Mouse (Mus musculus): ENCODE measurements around the gene Tmem204.
"Not testable (repeated sequence)": the region's sequence is repeated elsewhere in the genome, so short reads cannot be mapped to it uniquely, and the experiment has no call there.

Tmem204 gene

DNA sequence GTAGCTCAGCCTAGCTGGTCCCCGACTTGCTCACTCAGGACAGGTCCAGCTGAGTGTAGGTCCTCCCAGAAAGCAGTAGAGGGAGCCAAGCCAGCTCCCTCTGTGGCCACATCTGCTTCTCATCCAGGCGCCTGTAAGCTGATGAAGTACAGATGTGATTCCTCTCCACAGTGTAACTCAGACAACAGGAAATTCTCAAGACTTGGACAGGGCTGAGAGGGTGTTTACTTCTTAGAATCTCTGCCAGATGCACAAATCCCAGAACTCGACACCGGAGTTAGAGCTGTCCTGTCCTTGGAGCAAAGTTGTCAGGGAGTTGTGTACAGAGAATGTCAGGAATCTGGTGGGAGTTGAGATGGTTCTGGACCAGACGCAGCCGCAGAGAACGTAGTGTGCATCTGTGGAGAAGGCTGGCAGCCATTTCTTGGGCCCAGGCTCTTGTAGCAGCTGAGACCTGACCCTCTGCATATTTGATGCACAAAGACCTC is at the start of gene Tmem204:
Gene Tmem204 (minus strand): TSS at position 148 of the 488 bp plus-strand sequence.
- peak; percentile 85 for DNase-seq (ENCODE audit: low spot score)

DNA sequence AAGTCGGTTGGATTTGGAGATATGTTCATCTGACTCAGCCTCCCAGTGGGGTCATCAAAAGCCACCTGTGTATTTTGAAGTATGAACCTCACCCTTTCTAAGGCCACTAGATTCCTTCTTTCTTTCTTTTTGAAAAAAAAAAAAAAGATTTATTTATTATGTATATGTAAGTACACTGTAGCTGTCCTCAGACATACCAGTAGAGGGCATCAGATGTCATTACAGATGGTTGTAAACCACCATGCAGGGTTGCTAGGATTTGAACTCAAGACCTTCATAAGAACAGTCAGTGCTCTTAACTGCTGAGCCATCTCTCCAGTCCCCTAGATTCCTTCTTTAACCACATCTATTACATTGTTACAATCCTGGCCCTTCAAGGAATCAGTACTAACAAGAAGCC is 46.7 kb upstream of the Tmem204 start:
- DNase-seq (ENCODE audit: low spot score), result no peak

DNA sequence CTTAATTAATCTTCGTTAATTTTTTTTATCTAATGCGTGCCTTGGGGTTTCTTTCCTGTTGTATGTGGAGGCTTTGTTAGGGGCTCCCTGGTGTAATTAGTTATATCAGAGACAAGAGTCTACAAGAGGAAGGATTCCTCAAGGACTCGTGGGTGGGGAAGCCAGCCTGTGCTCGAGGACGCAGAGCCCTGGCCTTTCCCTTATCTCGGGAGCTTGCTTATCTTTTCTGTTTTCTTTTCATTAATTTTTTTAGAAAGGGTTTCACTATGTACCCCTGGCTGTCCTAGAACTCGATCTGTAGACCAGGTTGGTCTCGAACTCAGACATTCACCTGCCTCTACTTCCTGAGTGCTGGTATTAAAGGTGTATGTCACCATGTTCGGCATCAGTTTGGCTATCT is 44.3 kb upstream of the Tmem204 start:
- DNase-seq (ENCODE audit: low spot score), result no peak

DNA sequence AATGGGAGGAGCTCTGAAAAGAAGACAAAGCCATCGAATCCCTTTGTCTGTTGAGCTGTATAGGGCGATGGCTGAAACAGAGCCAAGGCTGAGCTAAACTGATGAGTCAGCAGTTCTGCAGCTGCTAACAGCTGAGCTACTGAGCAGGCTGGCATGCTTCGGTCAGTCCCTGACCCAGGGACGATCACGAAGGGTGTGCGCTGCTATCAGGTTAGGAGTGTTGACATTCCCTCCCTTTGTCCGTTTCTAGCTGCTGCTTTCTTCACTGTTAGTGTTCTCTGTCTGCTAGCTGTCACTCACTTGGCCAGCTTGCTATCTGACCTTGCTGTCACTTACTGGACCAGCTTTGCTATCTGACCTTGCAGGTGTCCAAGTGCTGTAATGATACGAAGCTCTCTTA is 43.7 kb upstream of the Tmem204 start:
- DNase-seq (ENCODE audit: low spot score), result no peak

DNA sequence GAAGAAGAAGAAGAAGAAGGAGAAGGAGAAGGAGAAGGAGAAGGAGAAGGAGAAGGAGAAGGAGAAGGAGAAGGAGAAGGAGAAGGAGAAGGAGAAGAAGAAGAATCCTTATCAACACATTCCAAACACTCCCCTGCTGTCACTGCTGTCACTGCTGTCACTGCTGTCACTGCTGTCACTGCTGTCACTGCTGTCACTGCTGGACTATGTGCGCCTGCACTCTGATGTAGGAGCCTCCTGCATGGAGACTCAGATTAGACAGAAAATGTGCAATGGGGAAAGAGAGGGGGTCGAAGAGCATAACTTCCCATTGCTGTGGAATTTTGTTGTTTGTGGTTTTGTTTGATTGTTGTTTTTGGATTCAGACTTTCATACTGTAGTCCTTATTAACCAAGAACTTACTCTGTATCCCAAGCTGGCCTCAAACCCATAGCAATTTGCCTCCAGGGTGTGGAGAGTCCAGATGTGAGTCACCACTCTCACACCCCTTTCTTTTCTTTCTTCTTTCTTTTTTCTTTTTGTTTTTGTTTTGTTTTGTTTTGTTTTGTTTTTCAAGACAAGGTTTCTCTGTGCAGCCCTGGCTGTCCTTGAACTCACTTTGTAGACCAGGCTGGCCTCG is 42.2 kb upstream of the Tmem204 start:
- not testable (repeated sequence) for DNase-seq (ENCODE audit: low spot score)

DNA sequence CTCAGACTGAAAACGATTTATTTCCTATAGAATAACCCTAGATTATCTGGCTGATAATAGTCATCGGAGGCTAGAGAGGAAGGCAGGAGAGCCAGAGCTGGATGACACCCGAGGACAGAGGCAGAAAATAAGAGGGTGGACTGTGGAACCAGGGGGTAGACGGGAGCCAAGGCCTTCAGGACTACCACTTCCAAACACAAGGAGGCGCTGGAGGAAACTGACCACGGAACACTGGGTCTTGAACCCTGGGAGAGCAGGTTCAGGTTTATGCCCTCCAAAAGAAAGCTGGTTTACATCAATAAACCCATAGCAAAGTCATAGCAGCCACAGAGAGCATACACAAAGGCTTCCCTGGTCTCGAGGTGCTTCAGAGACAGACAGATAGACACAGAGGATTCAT is 40.6 kb upstream of the Tmem204 start:
- no peak for DNase-seq (ENCODE audit: low spot score)

DNA sequence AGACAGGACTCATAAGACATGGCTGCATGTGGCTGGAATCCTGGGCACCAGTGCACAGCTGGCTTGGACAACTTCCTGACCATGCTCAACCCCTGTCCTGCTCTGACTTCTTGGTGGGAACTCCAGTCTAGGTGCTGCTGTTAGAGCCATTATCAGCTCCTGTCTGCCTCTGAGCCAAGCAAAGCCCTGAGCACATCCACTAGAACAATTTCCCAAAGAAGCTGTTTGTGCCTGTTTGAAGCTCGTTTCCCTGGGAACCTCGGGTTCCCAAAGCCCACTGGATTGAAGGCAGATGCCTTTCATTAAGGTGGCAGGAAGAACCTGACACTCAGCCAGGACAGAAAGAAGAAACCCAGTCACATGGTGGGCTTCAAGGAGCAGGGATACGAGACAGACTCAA is 37.0 kb upstream of the Tmem204 start, which contains the start of gene Ptx4:
Gene Ptx4 (plus strand): TSS at position 355 of the 400 bp plus-strand sequence.
- no peak for DNase-seq (ENCODE audit: low spot score)

DNA sequence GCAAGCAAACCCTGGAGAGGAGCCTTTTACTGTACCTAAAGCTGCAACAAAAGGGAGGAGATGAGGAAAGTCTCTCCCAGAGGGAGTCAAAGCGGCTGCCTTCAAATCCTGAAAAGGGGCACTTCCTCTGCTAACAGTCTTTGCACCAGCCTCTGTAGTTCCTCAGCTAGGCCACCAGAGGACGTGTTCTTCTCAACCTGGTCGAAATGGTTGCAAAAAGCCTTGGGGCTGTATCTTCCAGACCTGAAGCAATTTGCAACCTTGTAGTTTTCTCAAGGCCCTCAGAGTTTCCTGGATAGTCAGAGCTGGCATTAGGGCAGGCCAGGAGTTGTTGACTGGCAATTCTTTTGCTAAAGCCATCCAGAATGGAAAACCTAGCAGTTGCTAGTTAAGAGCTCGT is 33.9 kb upstream of the Tmem204 start:
- DNase-seq (ENCODE audit: low spot score), result peak; percentile 28

DNA sequence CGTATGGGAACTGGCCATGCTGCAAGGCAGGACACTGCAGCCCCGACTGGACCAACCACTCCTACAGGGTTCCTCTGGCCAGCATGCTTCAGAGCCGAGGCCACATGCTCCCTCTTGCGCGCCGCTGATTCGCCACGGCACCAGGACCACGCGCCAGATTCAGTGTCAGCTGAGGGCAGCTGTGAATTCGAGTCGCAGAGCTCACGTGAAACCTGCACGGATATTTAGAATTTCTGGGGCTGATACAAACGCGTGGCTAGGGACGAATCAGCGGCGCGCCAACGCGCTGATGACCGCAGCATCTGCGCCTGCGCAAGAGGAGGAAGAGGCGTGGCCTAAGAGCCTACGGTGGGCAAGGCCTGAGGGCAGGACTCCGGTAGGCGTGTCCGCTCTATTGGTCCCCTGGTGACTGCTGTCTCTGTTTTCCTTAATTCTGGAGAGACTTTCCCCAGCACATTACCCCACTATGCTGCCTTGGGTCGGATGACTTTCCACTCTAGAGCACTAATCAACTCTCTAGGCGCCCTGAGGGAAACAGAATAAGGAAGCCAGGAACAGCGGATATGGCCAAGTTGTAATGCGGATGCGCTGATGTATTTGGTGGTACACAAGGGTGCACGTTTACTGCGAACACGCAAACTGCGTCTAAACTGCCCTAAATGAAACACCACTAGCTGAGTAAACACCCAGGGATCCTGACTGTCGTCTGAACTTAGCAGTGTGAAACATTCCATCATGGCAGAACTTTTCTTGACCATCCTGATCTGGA is 32.5 kb upstream of the Tmem204 start, which contains the start of gene Telo2:
Gene Telo2 (minus strand): TSS at position 304 of the 769 bp plus-strand sequence.
- DNase-seq (ENCODE audit: low spot score), result peak; percentile 94

DNA sequence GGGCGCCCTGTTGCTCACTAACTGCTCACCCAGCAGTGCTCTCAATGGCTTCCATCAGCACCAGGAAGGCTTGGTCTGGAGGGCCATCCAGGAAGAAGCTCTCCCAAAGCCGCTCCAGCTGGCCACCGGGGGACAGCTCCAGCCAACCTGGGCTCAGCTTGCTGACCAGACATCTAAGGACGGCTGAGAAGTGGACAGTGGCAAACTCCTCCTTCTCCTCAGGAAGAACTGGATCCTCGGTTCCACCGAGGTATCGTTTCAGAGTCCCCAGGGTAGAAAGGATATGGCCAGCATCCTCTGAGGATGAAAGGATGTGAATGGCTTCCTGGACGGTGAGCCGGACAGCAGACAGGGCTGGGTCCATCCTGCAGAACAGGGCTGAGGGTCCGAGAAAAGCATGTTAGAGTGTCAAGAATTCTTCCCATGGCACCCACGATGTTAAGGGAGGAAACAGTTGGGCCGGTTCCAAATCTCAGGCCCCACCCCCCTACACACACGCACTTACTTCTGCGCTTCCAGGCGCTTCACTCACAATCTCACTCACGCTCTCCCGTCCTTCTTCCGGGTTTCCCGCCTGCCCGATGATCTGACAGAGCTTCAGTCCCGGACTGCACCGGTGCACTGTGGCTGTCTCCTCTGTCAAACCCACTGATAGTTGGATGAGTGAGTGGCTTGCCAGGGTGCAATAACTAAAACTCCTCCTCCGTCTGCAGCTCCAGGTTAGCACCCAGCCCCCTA is 31.7 kb upstream of the Tmem204 start:
- DNase-seq (ENCODE audit: low spot score), result no peak

DNA sequence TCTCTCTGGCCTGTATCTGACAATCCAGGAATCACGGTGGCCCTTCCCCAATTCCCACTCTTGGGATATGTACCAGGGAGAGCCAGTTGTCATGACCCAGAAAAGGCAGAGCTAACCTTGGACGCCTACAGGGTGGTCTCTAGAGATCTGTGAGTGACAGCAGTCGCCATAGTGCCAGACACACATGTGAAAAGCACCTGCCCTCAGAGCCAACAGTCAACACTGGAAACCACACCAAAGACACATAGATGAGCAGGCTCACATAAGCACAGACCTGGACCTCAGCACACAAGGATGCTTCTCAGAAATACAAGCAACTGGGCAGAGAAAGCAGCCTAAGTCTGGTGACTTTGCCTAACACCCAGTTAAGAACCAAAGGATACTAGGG is 29.0 kb upstream of the Tmem204 start:
- DNase-seq (ENCODE audit: low spot score), result no peak

DNA sequence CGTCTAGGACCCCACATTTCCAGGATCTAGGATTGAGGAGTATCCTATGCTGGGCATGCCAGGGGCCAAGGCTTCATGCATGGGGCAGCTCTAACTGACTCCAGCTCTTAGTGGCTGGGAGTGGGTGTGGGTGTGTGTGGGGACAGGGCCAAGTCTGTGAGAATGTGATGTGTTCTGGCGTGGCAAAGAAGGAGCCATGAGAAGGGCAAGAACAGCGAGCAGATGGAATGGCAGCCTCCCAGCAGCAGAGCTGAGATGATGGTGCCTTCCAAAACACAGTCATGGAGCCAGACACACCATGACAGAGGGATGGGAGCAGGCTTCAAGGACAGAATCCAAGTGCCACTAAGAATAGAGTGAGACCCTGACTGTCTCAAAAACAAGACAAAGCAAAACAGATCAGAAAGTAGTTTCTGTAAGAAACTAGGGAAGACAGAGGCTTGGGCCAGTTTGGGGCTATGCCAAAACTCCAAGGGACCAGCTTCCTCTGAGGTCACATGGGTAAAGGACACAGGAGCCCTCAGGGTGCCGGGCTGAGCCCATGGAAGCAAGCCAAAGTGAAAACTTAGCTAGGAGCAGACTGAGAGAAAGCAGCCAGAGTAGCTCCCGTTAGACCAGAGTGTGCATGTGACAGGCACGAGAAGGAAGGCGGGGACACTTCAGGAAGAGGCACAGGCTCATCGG is 28.5 kb upstream of the Tmem204 start:
- DNase-seq (ENCODE audit: low spot score), result peak; percentile 19

DNA sequence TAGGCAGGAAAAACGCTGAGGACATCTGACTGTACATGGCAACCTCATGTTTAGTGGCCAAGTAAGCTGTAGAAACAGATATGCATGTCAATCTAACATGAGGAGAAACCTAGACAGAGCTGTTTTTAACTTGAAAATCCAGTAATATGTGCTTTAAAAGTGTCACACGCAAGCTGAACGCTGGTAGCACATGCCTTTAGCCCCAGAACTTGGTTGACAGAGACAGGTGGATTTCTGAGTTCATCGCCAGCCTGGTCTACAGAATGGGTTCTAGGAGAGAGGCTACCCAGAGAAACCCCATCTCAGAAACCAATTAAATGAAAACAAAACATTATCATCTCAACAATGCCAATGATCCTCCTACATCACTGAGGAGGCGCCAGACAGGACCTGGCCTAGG is 27.8 kb upstream of the Tmem204 start:
- no peak for DNase-seq (ENCODE audit: low spot score)

DNA sequence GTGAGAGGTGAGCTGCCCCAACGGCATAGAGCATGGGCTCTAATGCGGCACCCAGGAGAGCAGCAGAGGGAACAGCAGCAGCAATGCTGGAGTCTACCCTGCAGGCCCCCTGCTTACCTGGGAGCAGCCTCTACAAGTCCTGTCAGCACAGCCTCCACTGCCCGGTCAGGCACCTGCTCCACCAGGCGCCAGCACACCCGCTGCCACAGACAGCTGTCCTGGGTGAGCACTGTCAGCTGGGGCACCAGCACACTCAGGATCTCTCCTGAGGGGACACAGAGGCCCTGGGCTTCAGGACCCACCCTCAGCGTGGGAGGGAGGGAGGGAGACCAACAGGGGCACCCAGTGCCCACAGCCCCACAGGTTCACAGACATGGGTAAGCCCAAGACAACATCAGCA is 27.2 kb upstream of the Tmem204 start:
- DNase-seq (ENCODE audit: low spot score), result no peak

DNA sequence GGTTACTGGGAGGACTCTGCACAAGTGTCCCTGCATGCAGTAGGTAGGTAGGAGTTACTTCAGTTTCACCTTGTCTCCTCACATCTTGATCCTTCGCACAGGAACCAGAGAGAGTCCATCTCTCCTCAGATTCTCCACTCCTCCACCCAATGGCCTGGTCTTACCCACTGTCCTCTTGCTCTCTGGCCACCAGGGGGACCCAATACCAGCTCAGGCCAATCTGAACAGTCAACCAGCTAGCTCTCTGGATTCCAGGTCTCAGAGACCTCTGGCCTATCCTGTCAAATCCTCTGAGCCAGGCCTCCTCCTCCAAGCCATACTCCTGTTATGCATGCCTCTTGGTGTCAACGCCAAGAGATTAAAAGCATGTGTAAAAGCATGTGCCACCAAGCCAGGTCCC is 26.2 kb upstream of the Tmem204 start:
- peak; percentile 48 for DNase-seq (ENCODE audit: low spot score)

DNA sequence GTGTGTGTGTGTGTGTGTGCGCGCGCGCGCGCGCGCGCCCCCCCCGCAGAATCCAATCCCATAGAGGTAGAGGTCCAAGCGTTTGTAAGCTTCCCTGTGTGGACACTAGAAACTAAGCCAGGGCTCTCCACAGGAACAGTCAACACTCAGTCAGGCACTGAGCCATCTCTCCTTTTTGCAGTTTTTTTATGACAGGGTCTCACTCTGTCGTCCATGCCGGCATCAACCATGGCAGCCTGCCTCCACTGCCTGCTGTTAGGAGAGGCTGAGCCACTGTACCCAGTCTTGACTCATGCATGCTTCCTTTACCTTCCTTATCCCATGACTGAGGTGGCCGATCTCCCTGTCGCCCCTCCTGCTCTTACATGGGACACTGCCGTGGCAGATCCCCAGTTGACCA is 24.4 kb upstream of the Tmem204 start:
- DNase-seq (ENCODE audit: low spot score), result no peak

DNA sequence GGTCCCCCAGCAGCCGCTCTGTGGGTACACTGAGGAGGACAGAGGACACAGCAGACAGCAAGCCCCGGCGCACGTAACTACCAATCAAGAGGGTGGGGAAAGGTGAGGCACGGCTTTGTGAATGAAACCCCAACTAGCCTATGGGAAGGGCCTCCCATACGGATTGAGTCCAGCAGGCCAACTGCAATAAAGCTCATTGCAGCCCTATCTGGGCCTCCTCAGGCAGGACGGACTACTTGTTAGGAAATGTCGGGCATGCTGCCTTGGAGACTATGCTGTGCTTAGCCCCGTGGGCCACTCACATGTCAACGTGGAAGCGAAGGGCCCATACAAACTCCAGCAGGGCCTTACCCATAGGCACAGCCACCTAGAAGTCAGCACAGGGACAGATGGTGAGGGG is 17.9 kb upstream of the Tmem204 start:
- no peak for DNase-seq (ENCODE audit: low spot score)

DNA sequence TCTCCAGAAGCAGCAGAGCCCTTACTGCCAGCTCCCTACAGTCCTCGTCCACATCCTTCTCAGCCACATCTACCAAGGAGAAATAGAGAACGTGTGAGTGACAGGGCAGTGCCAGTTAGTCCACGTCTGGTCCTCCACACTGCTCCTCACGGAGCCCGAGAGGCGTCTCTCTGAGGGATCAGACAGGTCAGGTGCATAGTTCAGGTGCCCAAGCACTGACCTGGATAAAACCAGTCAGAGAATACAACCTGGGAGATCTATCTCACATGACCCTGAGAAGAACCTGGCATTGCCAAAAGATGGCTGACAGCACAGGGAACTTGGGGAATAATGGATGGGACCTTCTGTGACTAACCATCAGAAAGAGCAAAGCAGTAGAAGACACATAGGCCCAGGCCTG is 16.7 kb upstream of the Tmem204 start:
- no peak for DNase-seq (ENCODE audit: low spot score)

DNA sequence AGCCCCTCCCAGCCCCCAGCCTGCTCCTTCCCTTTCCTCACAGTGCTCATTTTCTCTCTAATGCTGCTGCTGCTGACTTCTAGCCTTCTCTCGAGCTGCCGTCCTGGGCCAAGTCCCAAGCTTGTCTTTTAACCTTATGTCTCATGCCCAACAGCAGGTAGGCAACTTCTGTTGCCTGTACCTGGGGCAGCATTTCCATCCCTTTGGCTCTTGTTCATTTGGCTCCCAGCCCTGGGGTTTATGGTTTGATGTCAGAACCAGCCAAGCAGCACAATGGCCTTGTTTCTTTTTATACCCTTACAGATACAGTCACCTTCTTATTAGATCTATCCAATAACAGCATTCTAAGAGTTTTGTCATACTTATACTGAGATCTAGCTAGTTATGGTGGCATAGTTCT is 12.8 kb upstream of the Tmem204 start:
- DNase-seq (ENCODE audit: low spot score), result no peak

DNA sequence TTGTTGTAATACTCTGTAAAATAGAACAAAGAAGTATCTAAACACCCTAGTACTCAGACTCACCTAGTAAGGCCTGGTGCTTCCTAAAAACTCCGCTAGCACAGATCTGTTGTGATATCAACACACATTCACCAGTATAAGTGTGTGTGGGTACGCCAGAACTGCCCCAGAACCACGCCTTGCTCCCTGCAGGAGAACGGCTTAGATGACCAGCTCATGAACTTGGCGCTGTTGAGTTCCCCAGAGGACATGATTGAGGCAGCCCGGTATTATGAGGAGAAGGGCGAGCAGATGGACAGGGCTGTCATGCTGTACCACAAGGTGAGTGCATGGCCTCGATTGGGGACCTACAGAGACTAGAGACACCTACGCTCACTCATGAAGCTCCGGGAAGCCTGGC is 7.1 kb upstream of the Tmem204 start:
- DNase-seq (ENCODE audit: low spot score), result no peak

DNA sequence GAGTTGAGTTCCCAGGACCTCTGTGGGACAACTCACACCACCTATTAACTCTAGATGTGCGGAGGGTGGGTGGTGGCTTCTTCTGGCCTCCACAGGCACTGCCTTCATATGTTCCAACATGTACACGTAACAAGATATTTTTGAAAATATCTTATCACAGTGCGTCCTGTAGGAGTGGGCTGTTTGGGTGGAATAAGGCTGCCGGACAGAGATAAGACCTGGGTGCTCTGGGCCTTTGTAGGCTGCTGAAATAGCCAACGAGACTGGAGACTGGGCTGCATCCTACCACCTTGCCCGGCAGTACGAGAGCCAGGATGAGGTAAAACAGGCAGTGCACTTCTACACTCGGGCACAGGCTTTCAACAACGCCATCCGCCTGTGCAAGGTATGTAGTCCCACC is 5.8 kb upstream of the Tmem204 start:
- DNase-seq (ENCODE audit: low spot score), result no peak

DNA sequence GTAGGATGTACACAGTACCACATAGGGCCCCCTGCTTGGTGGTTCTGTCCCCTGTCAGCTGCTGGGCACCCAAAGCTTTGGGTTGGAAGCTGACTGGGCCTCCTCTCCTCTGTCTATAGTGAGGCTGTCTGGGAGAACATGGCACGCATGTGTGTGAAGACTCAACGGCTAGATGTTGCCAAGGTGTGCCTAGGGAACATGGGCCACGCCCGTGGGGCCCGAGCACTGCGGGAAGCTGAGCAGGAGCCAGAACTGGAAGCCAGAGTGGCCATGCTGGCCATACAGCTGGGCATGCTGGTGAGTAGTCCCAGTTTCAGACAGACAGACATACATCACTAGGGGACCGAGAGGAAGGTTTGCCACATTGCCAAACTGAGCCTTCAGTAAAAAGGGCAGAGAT is 3.3 kb upstream of the Tmem204 start:
- DNase-seq (ENCODE audit: low spot score), result no peak
